In the genomic region with DNA sequence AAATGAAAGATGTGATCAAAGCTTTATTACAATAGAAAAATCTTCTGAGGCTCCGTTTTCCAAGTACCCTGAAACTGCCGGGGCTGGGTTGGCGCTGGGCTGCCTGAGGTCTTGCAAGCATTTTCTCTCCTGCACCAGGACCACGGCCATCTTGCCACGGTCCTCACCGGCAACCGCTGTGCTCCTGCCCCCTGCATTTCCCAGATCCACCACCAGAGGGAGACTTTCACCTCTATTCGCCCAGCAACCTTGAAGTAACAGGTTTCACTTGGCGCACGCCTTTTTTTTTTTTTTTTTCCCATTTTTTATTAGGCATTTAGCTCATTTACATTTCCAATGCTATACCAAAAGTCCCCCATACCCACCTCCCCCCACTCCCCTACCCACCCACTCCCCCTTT, we compare ENCODE assay signal across 7 mouse cellular contexts.
A peak's percentile ranks its signal among the peaks of the same experiment; 100 is the strongest.
DNase-seq lines count a peak whose midpoint lies in the region; ATAC-seq and TF ChIP-seq lines count a peak whose summit lies in the region.

No protein-coding gene starts in this region.

- H3K27me3 ChIP-seq in midbrain, embryonic 11.5 days (ENCODE audit: control insufficient read depth, insufficient read depth, low read length): no peaks in the 10 kb centered on the region
- H3K27me3 ChIP-seq in midbrain, embryonic 13.5 days: no peaks in the 10 kb centered on the region
- no peaks in the 10 kb centered on the region for H3K27me3 ChIP-seq in testis, adult 2 months (ENCODE audit: control insufficient read depth, insufficient read depth, low read length)

- peaks cover under 1% of the 10 kb centered on the region; the same call in 1 of the 2 replicates for H3K4me1 ChIP-seq in midbrain, embryonic 11.5 days (ENCODE audit: control insufficient read depth, insufficient read depth, low read length)
- peaks cover 23% of the 10 kb centered on the region for H3K4me1 ChIP-seq in midbrain, embryonic 13.5 days (replicated peaks)
- peaks cover 7% of the 10 kb centered on the region for H3K4me1 ChIP-seq in testis, adult 2 months (ENCODE audit: control insufficient read depth, insufficient read depth, low read length)

- intact Hi-C loops in heart, postnatal 14 days (cut with DNase I): no loop called here

- no peak overlapping the region for H3K4me2 ChIP-seq in midbrain, embryonic 11.5 days
- no peak overlapping the region for H3K4me2 ChIP-seq in midbrain, embryonic 13.5 days (replicated peaks)

- no peak for TF ChIP-seq POLR2A in testis, adult 2 months (IDR thresholded peaks at IDR 0.05; ENCODE audit: control insufficient read depth, low read depth, low read length)

- no peak overlapping the region for H3K4me3 ChIP-seq in midbrain, embryonic 11.5 days (ENCODE audit: low read depth, low read length)
- H3K4me3 ChIP-seq in midbrain, embryonic 13.5 days (replicated peaks): no peak overlapping the region
- H3K4me3 ChIP-seq in testis, adult 2 months (ENCODE audit: control insufficient read depth, low read depth, low read length): no peak overlapping the region

- H3K9me3 ChIP-seq in midbrain, embryonic 11.5 days (ENCODE audit: control insufficient read depth, low read length): no peaks in the 10 kb centered on the region
- H3K9me3 ChIP-seq in midbrain, embryonic 13.5 days: no peaks in the 10 kb centered on the region

- H3K36me3 ChIP-seq in midbrain, embryonic 11.5 days (ENCODE audit: control insufficient read depth, insufficient read depth, low read length): no peaks in the 10 kb centered on the region
- H3K36me3 ChIP-seq in midbrain, embryonic 13.5 days: no peaks in the 10 kb centered on the region
- no peaks in the 10 kb centered on the region for H3K36me3 ChIP-seq in testis, adult 2 months (ENCODE audit: control insufficient read depth, insufficient read depth, low read length)

- no peak for ATAC-seq in midbrain, embryonic 11.5 days (ENCODE audit: low FRiP score)
- no peak for ATAC-seq in midbrain, embryonic 13.5 days

- peak; percentile 97 for TF ChIP-seq CTCF in testis, adult 2 months (IDR thresholded peaks at IDR 0.05; ENCODE audit: control insufficient read depth, insufficient read depth, insufficient replicate concordance, low read depth, low read length)

- DNase-seq in midbrain, embryonic 11.5 days (ENCODE audit: low spot score, missing footprints): peak; percentile 91
- DNase-seq in WW6 (ENCODE audit: low read depth, low spot score): peak; percentile 42
- DNase-seq in cerebellum, adult 9-10 months: peak; percentile 30
- peak; percentile 70 to 75 for DNase-seq in heart, postnatal 14 days
- DNase-seq in lung, postnatal 25 days (ENCODE audit: low spot score): peak; percentile 69

- 42% methylated on average over 9 of the region's 10 CpGs for WGBS in midbrain, embryonic 11.5 days
- WGBS in midbrain, embryonic 13.5 days: 57% methylated on average over 10 of the region's 10 CpGs

- H3K27ac ChIP-seq in midbrain, embryonic 11.5 days (ENCODE audit: low read depth, low read length): no peak overlapping the region
- no peak overlapping the region for H3K27ac ChIP-seq in midbrain, embryonic 13.5 days
- no peak overlapping the region for H3K27ac ChIP-seq in testis, adult 2 months (ENCODE audit: control insufficient read depth, insufficient read depth, low read depth, low read length)

- no peak overlapping the region for H3K9ac ChIP-seq in midbrain, embryonic 11.5 days (ENCODE audit: low read length)
- no peak overlapping the region for H3K9ac ChIP-seq in midbrain, embryonic 13.5 days (replicated peaks)

Comparison
In these comparisons a context has a peak if more than half of its experiments do, and no peak if none do; other contexts are left out.
1. DNase-seq: peak in every context shown above with its lines; median percentile 91 in midbrain, embryonic 11.5 days; 72 in heart, postnatal 14 days; 69 in lung, postnatal 25 days; 42 in WW6; 30 in cerebellum, adult 9-10 months.